Mouse (Mus musculus) neural tube, embryonic 13.5 days (tissue): ENCODE measurements around the gene Ppp1r13b. TPM values are rescaled to one million over a fixed set of nuclear protein-coding genes. Genes with fewer than 3 reads are reported as not detected.

Experiments
- ATAC-seq: fragments of 200-750 bp; cut with Nextera tagmentation; 2 replicates; pipeline ENCODE4 v1.8.0; 2017; ENCODE audit warnings: low read depth, mild to moderate bottlenecking, moderate TSS enrichment, moderate library complexity
- H3K27ac ChIP-seq: fragments of 300-500 bp; sonication (generic); replicated peaks from 2 replicates; pipeline ENCODE4 v1.5.1; 2015; ENCODE audit warnings: moderate library complexity, mild to moderate bottlenecking, inconsistent platforms
- H3K27me3 ChIP-seq: fragments of 300-500 bp; sonication (generic); 2 replicates; pipeline ENCODE4 v1.6.1; 2015; ENCODE audit warnings: mild to moderate bottlenecking, inconsistent platforms
- H3K36me3 ChIP-seq: fragments of 300-500 bp; sonication (generic); 2 replicates; pipeline ENCODE4 v1.6.1; 2015; ENCODE audit warnings: mild to moderate bottlenecking, inconsistent platforms
- H3K4me1 ChIP-seq: fragments of 300-500 bp; sonication (generic); replicated peaks from 2 replicates; pipeline ENCODE4 v1.6.1; 2015; ENCODE audit warnings: inconsistent platforms
- H3K4me2 ChIP-seq: fragments of 300-500 bp; sonication (generic); 2 replicates; pipeline ENCODE4 v1.6.1; 2015; ENCODE audit warnings: inconsistent platforms, mild to moderate bottlenecking, moderate library complexity
- H3K4me3 ChIP-seq: fragments of 300-500 bp; sonication (generic); 2 replicates; pipeline ENCODE4 v1.5.1; 2015; ENCODE audit warnings: mild to moderate bottlenecking, inconsistent platforms
- H3K9ac ChIP-seq: fragments of 300-500 bp; sonication (generic); 2 replicates; pipeline ENCODE4 v1.6.1; 2015; ENCODE audit warnings: moderate library complexity, mild to moderate bottlenecking, inconsistent platforms
- H3K9me3 ChIP-seq: fragments of 300-500 bp; sonication (generic); 2 replicates; pipeline ENCODE4 v1.6.1; 2016; ENCODE audit warnings: inconsistent platforms
- WGBS: fragments of 180-500 bp; shearing (Covaris S2); methylation state at CpG from one replicate; pipeline ENCODE4 v1.1.7; 2015; 5-methylcytosine and 5-hydroxymethylcytosine counted together
- polyA plus RNA-seq: library from polyadenylated mRNA; unstranded; fragments of >200 nt; fragmentation: Nextera tagmentation; extraction: Ambion mirVana; gene quantifications from 2 replicates; pipeline ENCODE4 v1.2.1, GENCODE M21; 2015

Ppp1r13b gene
- polyA plus RNA-seq, 1 experiment from 2014 or later = 26.9 TPM

GRCm38 (mm10) chr12:111816528-111816927 lies 91.4 kb downstream of the Ppp1r13b start:
- H3K4me1 ChIP-seq = peaks cover 38% of the 10 kb centered on the region
- H3K27ac ChIP-seq = no peak overlapping the region
- no peak for ATAC-seq
- 63% methylated on average over 13 of the region's 13 CpGs for WGBS
- H3K9ac ChIP-seq = no peak overlapping the region; the same call in 1 of the 2 replicates
- peak overlapping the region; percentile 87 for H3K4me2 ChIP-seq
- H3K9me3 ChIP-seq = no peaks in the 10 kb centered on the region
- no peaks in the 10 kb centered on the region for H3K36me3 ChIP-seq
- no peak overlapping the region for H3K4me3 ChIP-seq
- no peaks in the 10 kb centered on the region for H3K27me3 ChIP-seq

- 33% methylated on average over 19 of the region's 19 CpGs for WGBS
- no peak for ATAC-seq
- Histone ChIP-seq H3K9ac (peak overlapping the region; percentile 81), H3K36me3 (no peaks in the 10 kb centered on the region), H3K9me3 (no peaks in the 10 kb centered on the region), H3K27me3 (no peaks in the 10 kb centered on the region), H3K4me1 (peaks cover 40% of the 10 kb centered on the region), H3K4me3 (peak overlapping the region; percentile 78), H3K27ac (0 out of 2 replicates have a peak overlapping the region, but pooled peaks have one; percentile 85), H3K4me2 (peak overlapping the region; percentile 87)
These were observed 92.8 kb downstream of the Ppp1r13b start for GRCm38 (mm10) chr12:111814769-111815762.

GRCm38 (mm10) chr12:111813766-111814617 lies 93.9 kb downstream of the Ppp1r13b start, which contains the start of the genes Xrcc3 and Zfyve21:
TSS of gene Xrcc3 (minus strand) at chr12:111813873.
TSS of gene Zfyve21 (plus strand) at chr12:111814170.
- no peaks in the 10 kb centered on the region for H3K27me3 ChIP-seq
- WGBS = under 1% methylated on average over 86 of the region's 87 CpGs
- H3K27ac ChIP-seq = peak within 1 kb of the TSS; percentile 85
- ATAC-seq = peak; percentile 100
- H3K4me2 ChIP-seq = peak within 1 kb of the TSS; percentile 87
- peak within 1 kb of the TSS; percentile 81 for H3K9ac ChIP-seq
- H3K4me3 ChIP-seq = peak within 1 kb of the TSS; percentile 78
- peaks cover 50% of the 10 kb centered on the region for H3K4me1 ChIP-seq
- H3K9me3 ChIP-seq = no peaks in the 10 kb centered on the region
- H3K36me3 ChIP-seq = 0 out of 2 replicates have a peak, but pooled peaks cover 3% of the 10 kb centered on the region

- Histone ChIP-seq H3K9me3 (no peaks in the 10 kb centered on the region), H3K4me1 (peaks cover 53% of the 10 kb centered on the region), H3K36me3 (peaks cover 11% of the 10 kb centered on the region), H3K27ac (no peak overlapping the region), H3K27me3 (no peaks in the 10 kb centered on the region), H3K4me3 (peak overlapping the region; percentile 78), H3K9ac (peak overlapping the region; percentile 63), H3K4me2 (peak overlapping the region; percentile 80)
- no peak for ATAC-seq
- 4% methylated on average over 27 of the region's 27 CpGs for WGBS
These were observed 94.7 kb downstream of the Ppp1r13b start for GRCm38 (mm10) chr12:111813111-111813765.

GRCm38 (mm10) chr12:111812611-111813010 lies 95.3 kb downstream of the Ppp1r13b start:
- Histone ChIP-seq H3K4me1 (peaks cover 53% of the 10 kb centered on the region), H3K9ac (peak overlapping the region; percentile 63; the same call in 1 of the 2 replicates), H3K9me3 (no peaks in the 10 kb centered on the region), H3K4me3 (peak overlapping the region; percentile 78), H3K4me2 (peak overlapping the region; percentile 80), H3K27ac (no peak overlapping the region), H3K36me3 (peaks cover 17% of the 10 kb centered on the region), H3K27me3 (no peaks in the 10 kb centered on the region)
- no peak for ATAC-seq
- 77% methylated on average over 12 of the region's 12 CpGs for WGBS

GRCm38 (mm10) chr12:111812075-111812474 lies 95.8 kb downstream of the Ppp1r13b start:
- H3K27ac ChIP-seq = no peak overlapping the region
- H3K4me1 ChIP-seq = peaks cover 51% of the 10 kb centered on the region
- WGBS = 87% methylated on average over 13 of the region's 13 CpGs
- ATAC-seq = no peak
- no peaks in the 10 kb centered on the region for H3K27me3 ChIP-seq
- no peaks in the 10 kb centered on the region for H3K9me3 ChIP-seq
- H3K9ac ChIP-seq = no peak overlapping the region
- no peak overlapping the region for H3K4me3 ChIP-seq
- H3K4me2 ChIP-seq = no peak overlapping the region
- peaks cover 21% of the 10 kb centered on the region for H3K36me3 ChIP-seq

GRCm38 (mm10) chr12:111809762-111810161 lies 98.1 kb downstream of the Ppp1r13b start:
- Histone ChIP-seq H3K27ac (peak overlapping the region; percentile 75), H3K4me1 (peaks cover 31% of the 10 kb centered on the region), H3K27me3 (no peaks in the 10 kb centered on the region), H3K9ac (peak overlapping the region; percentile 45; the same call in 1 of the 2 replicates), H3K4me2 (no peak overlapping the region), H3K4me3 (no peak overlapping the region), H3K9me3 (no peaks in the 10 kb centered on the region), H3K36me3 (peaks cover 43% of the 10 kb centered on the region)
- no peak for ATAC-seq
- 1% methylated on average over 9 of the region's 9 CpGs for WGBS

- no peak for ATAC-seq
- H3K36me3 ChIP-seq = peaks cover 51% of the 10 kb centered on the region
- WGBS = 92% methylated on average over 6 of the region's 6 CpGs
- no peak overlapping the region for H3K4me2 ChIP-seq
- peaks cover 27% of the 10 kb centered on the region for H3K4me1 ChIP-seq
- H3K9ac ChIP-seq = 0 out of 2 replicates have a peak overlapping the region, but pooled peaks have one; percentile 45
- H3K27me3 ChIP-seq = no peaks in the 10 kb centered on the region
- H3K27ac ChIP-seq = peak overlapping the region; percentile 75
- no peak overlapping the region for H3K4me3 ChIP-seq
- H3K9me3 ChIP-seq = no peaks in the 10 kb centered on the region
These were observed 99.1 kb downstream of the Ppp1r13b start for GRCm38 (mm10) chr12:111808775-111809174.

- Histone ChIP-seq H3K27ac (no peak overlapping the region), H3K4me2 (no peak overlapping the region), H3K27me3 (no peaks in the 10 kb centered on the region), H3K9me3 (no peaks in the 10 kb centered on the region), H3K4me1 (no peaks in the 10 kb centered on the region), H3K4me3 (no peak overlapping the region), H3K36me3 (peaks cover 84% of the 10 kb centered on the region), H3K9ac (no peak overlapping the region)
- no peak for ATAC-seq
- WGBS = 92% methylated on average over 5 of the region's 5 CpGs
These were observed 104.4 kb downstream of the Ppp1r13b start for GRCm38 (mm10) chr12:111803538-111803937.

GRCm38 (mm10) chr12:111800459-111801183 lies 107.3 kb downstream of the Ppp1r13b start:
- H3K36me3 ChIP-seq = peaks cover 86% of the 10 kb centered on the region
- no peaks in the 10 kb centered on the region for H3K4me1 ChIP-seq
- H3K27ac ChIP-seq = no peak overlapping the region
- no peak overlapping the region for H3K4me2 ChIP-seq
- H3K27me3 ChIP-seq = no peaks in the 10 kb centered on the region
- ATAC-seq = no peak
- WGBS = 84% methylated on average over 10 of the region's 10 CpGs
- H3K9me3 ChIP-seq = no peaks in the 10 kb centered on the region
- H3K9ac ChIP-seq = no peak overlapping the region
- H3K4me3 ChIP-seq = no peak overlapping the region

- Histone ChIP-seq H3K9me3 (no peaks in the 10 kb centered on the region), H3K36me3 (peaks cover 87% of the 10 kb centered on the region)
- ATAC-seq = no peak
These were observed 109.4 kb downstream of the Ppp1r13b start for GRCm38 (mm10) chr12:111798493-111798892.

More at GRCm38 (mm10) chr12:111798493-111798892, 109.4 kb downstream of the Ppp1r13b start:
- 94% methylated on average over 13 of the region's 13 CpGs for WGBS
- Histone ChIP-seq H3K27me3 (no peaks in the 10 kb centered on the region), H3K9ac (no peak overlapping the region), H3K27ac (no peak overlapping the region), H3K4me2 (no peak overlapping the region), H3K4me1 (no peaks in the 10 kb centered on the region), H3K4me3 (no peak overlapping the region)
